Comparison of ENCODE assay signal across 19 mouse cellular contexts in genomic region chr10:111574812-111575211, GRCm38 (mm10).
DNase-seq lines count a peak whose midpoint lies in the region; ATAC-seq and TF ChIP-seq lines count a peak whose summit lies in the region.
"Had no signal": no experiment of that assay in that cellular context is flagged by ENCODE, and none has a peak within 500 bp of the region (broad histone marks: within the 10 kb centered on the region; RNA-seq: fewer than 3 reads in every experiment).

No protein-coding gene starts in this region.

- no peak overlapping the region for H3K4me2 ChIP-seq in intestine, embryonic 16.5 days (ENCODE audit: low read depth, low read length)
- no peak overlapping the region for H3K4me2 ChIP-seq in intestine, embryonic 15.5 days (replicated peaks)
- H3K4me2 ChIP-seq: forebrain, embryonic 12.5 days; hindbrain, embryonic 14.5 days; kidney, embryonic 15.5 days; midbrain, embryonic 15.5 days; neural tube, embryonic 15.5 days had no signal

- WGBS in intestine, embryonic 16.5 days: 62% methylated on average over 8 of the region's 8 CpGs
- 69% methylated on average over 8 of the region's 8 CpGs for WGBS in intestine, embryonic 15.5 days

- peak; percentile 25 for DNase-seq in yolk sac, embryonic 10.5 days (ENCODE audit: low spot score)
- DNase-seq in cerebellum, adult 11-12 months: no peak
- no peak for DNase-seq in urinary bladder, postnatal 10 days (ENCODE audit: low spot score)
- DNase-seq: cerebellum, adult 2 months; gastrocnemius, postnatal 14 days; right cerebral cortex, postnatal 25 days had no signal

- no peak for ATAC-seq in intestine, embryonic 16.5 days
- no peak for ATAC-seq in intestine, embryonic 15.5 days
- peak; percentile 39 for ATAC-seq in granulocyte monocyte progenitor cell, adult 5-6 weeks (replicated peaks; ENCODE audit: poor library complexity, severe bottlenecking)
- ATAC-seq: midbrain, embryonic 15.5 days had no signal

- no peak for TF ChIP-seq CTCF in ES-Bruce4 (IDR thresholded peaks at IDR 0.05; ENCODE audit: low read depth, low read length)

- peak; percentile 88 for TF ChIP-seq EP300 in ES-Bruce4 (IDR thresholded peaks at IDR 0.05; ENCODE audit: insufficient read depth, low read depth, low read length)

- H3K9ac ChIP-seq in intestine, embryonic 16.5 days (ENCODE audit: low read depth, low read length): no peak overlapping the region
- H3K9ac ChIP-seq in intestine, embryonic 15.5 days: no peak overlapping the region
- H3K9ac ChIP-seq in ES-Bruce4 (ENCODE audit: low read depth, poor library complexity, severe bottlenecking): no peak overlapping the region
- H3K9ac ChIP-seq: forebrain, embryonic 12.5 days; heart, embryonic 12.5 days; hindbrain, embryonic 14.5 days; kidney, embryonic 15.5 days; liver, embryonic 14.5 days; midbrain, embryonic 15.5 days; neural tube, embryonic 15.5 days had no signal

- no peak for TF ChIP-seq POLR2A in ES-Bruce4 (IDR thresholded peaks at IDR 0.05; ENCODE audit: insufficient read depth, low read length)

- H3K27ac ChIP-seq in intestine, embryonic 16.5 days (ENCODE audit: low read length): 0 out of 2 replicates have a peak overlapping the region, but pooled peaks have one; percentile 84
- H3K27ac ChIP-seq in intestine, embryonic 15.5 days: no peak overlapping the region
- peak overlapping the region; percentile 92 for H3K27ac ChIP-seq in ES-Bruce4 (ENCODE audit: insufficient read depth, low read length)
- H3K27ac ChIP-seq: forebrain, embryonic 12.5 days; hindbrain, embryonic 14.5 days; liver, embryonic 14.5 days; midbrain, embryonic 15.5 days; neural tube, embryonic 15.5 days had no signal

- H3K36me3 ChIP-seq in intestine, embryonic 16.5 days (ENCODE audit: control insufficient read depth, insufficient read depth, low read length): no peaks in the 10 kb centered on the region
- no peaks in the 10 kb centered on the region for H3K36me3 ChIP-seq in intestine, embryonic 15.5 days
- H3K36me3 ChIP-seq in ES-Bruce4 (ENCODE audit: control insufficient read depth, insufficient read depth, low read length, poor library complexity, severe bottlenecking): no peaks in the 10 kb centered on the region
- H3K36me3 ChIP-seq: forebrain, embryonic 12.5 days; G1E; heart, embryonic 12.5 days; kidney, embryonic 15.5 days; midbrain, embryonic 15.5 days; neural tube, embryonic 15.5 days had no signal

- no peak overlapping the region for H3K4me3 ChIP-seq in intestine, embryonic 16.5 days (ENCODE audit: low read length)
- no peak overlapping the region for H3K4me3 ChIP-seq in intestine, embryonic 15.5 days (replicated peaks)
- H3K4me3 ChIP-seq in ES-Bruce4 (ENCODE audit: low read depth, low read length): no peak overlapping the region
- H3K4me3 ChIP-seq: forebrain, embryonic 12.5 days; heart, embryonic 12.5 days; kidney, embryonic 15.5 days; megakaryocyte, embryonic 14.5 days; midbrain, embryonic 15.5 days; neural tube, embryonic 15.5 days had no signal

- peaks cover 24% of the 10 kb centered on the region for H3K4me1 ChIP-seq in intestine, embryonic 16.5 days (ENCODE audit: control insufficient read depth, insufficient read depth, low read length)
- peaks cover 28% of the 10 kb centered on the region for H3K4me1 ChIP-seq in intestine, embryonic 15.5 days (replicated peaks)
- H3K4me1 ChIP-seq in ES-Bruce4 (ENCODE audit: control insufficient read depth, insufficient read depth, low read length): peaks cover 6% of the 10 kb centered on the region
- H3K4me1 ChIP-seq: forebrain, embryonic 12.5 days; midbrain, embryonic 15.5 days had no signal

- no peaks in the 10 kb centered on the region for H3K9me3 ChIP-seq in intestine, embryonic 16.5 days (ENCODE audit: control insufficient read depth, low read length)
- H3K9me3 ChIP-seq in intestine, embryonic 15.5 days: no peaks in the 10 kb centered on the region; the same call in 1 of the 2 replicates
- H3K9me3 ChIP-seq in ES-Bruce4 (replicated peaks; ENCODE audit: control insufficient read depth, insufficient read depth, low read length, poor library complexity, severe bottlenecking): no peaks in the 10 kb centered on the region; the same call in 1 of the 2 replicates
- H3K9me3 ChIP-seq: forebrain, embryonic 12.5 days; heart, embryonic 12.5 days; kidney, embryonic 15.5 days; midbrain, embryonic 15.5 days; neural tube, embryonic 15.5 days had no signal

- H3K27me3 ChIP-seq in intestine, embryonic 16.5 days (replicated peaks; ENCODE audit: control insufficient read depth, insufficient read depth, low read length): no peaks in the 10 kb centered on the region
- no peaks in the 10 kb centered on the region for H3K27me3 ChIP-seq in intestine, embryonic 15.5 days (replicated peaks)
- H3K27me3 ChIP-seq in ES-Bruce4 (ENCODE audit: control insufficient read depth, insufficient read depth, low read length, poor library complexity, severe bottlenecking): no peaks in the 10 kb centered on the region
- H3K27me3 ChIP-seq: forebrain, embryonic 12.5 days; heart, embryonic 12.5 days; kidney, embryonic 15.5 days; megakaryocyte, embryonic 14.5 days; midbrain, embryonic 15.5 days; neural tube, embryonic 15.5 days had no signal
